Mouse (Mus musculus): ENCODE data around the gene Cd40. TPM values are rescaled to one million over a fixed set of nuclear protein-coding genes. Genes with fewer than 3 reads are reported as not detected.

The Cd40 gene
- polyA plus RNA-seq, 1 experiment, result 0.27 TPM

DNA sequence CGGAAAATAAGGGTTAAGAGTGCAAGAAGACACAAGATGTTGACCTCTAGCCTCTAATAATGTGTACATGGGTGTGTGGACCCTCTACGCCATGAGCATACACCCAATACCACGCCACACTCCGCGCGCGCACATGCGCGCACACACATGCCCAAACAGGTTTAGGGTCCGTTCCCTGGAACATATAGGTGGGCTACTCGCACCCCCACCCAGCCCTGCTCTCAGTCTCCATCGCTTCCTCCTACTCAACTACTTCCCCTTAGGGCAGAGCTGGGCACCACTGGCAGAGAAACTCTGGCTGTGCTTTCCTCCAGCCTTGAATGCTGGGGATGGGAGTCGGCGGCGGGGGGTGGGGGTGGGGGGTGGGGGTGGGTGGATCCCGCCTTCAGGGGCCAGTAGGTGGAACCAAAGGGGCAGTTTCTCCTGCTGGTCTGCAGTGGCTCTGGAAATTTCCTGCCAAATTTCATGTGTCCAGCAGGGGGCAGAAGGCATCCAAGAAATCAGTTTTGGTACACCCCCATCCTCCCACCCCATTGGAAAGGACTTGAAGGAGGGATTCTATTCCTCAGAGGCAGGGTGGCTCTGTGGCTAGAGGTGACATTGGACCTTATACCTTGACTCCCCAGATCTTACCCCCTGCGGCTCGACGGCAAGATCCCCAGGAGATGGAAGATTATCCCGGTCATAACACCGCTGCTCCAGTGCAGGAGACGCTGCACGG, 14.8 kb downstream of the Cd40 start:
- Histone ChIP-seq H3K79me2 (ENCODE audit: control insufficient read depth, insufficient read depth) (no peaks in the 10 kb centered on the region), H3K36me3 (ENCODE audit: control insufficient read depth, insufficient read depth) (no peaks in the 10 kb centered on the region), H3ac (ENCODE audit: control insufficient read depth, insufficient read length, low read depth) (no peak overlapping the region), H3K79me3 (ENCODE audit: low read depth) (no peaks in the 10 kb centered on the region), H3K4me3 (ENCODE audit: insufficient read depth, poor library complexity, severe bottlenecking) (no peak overlapping the region), H3K27me3 (ENCODE audit: control insufficient read depth, insufficient read depth, insufficient read length) (peaks cover 48% of the 10 kb centered on the region)
- TF ChIP-seq MAX (IDR thresholded peaks at IDR 0.05) (no peak), CTCF (IDR thresholded peaks at IDR 0.05; ENCODE audit: control insufficient read depth, insufficient read depth, insufficient read length) (peak; percentile 24)

DNA sequence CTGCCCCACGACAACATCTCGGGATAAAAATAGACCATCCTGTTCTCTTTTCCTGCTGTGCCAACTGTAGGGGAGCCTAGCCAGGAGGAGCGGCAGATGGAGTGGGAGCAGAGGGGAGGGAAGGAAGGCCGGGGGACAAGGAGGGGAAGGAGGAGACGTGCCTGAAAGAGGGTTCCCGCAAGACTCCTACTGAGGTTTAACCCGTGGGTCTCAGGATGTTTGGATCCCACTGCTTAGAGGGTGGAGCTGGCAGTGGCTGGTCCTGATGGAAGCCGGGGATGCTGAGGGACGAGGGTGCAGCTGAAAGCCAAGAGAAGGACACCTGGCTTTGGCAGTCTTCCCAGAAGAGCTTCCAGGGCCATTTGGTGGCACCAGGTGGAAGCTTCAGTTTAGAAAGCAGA, 18.0 kb downstream of the Cd40 start:
- peaks cover 61% of the 10 kb centered on the region for H3K27me3 ChIP-seq (ENCODE audit: control insufficient read depth, insufficient read depth, insufficient read length)
- TF ChIP-seq FOSL1 (IDR thresholded peaks at IDR 0.05; ENCODE audit: insufficient read depth, low read length, poor library complexity, severe bottlenecking) (no peak), MAX (IDR thresholded peaks at IDR 0.05) (no peak), CTCF (IDR thresholded peaks at IDR 0.05; ENCODE audit: control insufficient read depth, insufficient read depth, insufficient read length) (no peak), CEBPB (IDR thresholded peaks at IDR 0.05; ENCODE audit: low read depth) (no peak), MYOD1 (IDR thresholded peaks at IDR 0.05; ENCODE audit: control insufficient read depth, insufficient read length, low read depth) (no peak), MYOG (IDR thresholded peaks at IDR 0.05; ENCODE audit: control insufficient read depth, extremely low read depth, insufficient read length) (no peak), USF1 (IDR thresholded peaks at IDR 0.05; ENCODE audit: low read depth) (no peak)
- no peak overlapping the region for H3ac ChIP-seq (ENCODE audit: control insufficient read depth, insufficient read length, low read depth)

DNA sequence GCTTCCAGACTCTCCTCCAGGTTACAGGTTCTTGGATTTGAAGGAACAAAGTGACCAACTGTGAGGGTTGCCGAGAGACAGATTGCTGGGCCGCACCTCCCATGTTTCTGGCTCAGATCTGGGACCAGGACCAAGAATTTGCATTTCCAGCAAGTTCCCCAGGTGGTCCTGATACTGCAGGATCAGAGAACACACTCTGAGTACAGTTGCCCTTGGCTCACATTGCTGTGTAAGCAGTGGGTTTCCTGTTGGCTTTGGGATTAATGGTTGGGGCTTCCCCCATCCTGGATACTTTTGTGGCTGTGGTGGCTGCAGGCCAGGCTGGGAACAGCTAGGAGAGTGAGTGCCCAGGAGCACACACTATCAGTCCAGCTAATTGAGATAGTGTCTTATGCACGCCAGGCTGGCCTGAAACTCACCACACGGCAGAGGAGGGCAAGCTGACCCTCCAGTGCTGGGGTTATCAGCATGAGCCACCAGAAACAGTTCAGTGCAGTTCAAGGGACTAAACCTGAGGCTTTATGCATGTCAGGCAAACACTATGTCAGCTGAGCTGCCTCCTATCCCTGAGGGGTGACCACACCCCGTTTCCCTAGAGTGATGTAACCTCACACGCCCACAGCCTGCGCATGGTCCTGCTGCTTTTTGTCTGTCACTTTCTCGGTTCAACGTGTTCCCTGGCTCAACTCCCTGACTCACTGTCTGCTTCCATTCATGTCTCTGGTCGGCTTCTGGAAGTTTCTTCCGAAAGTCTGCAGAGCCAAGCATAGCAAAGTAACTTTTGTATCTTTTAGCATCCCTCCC, 18.9 kb downstream of the Cd40 start:
- Histone ChIP-seq H3K79me2 (ENCODE audit: control insufficient read depth, insufficient read depth) (no peaks in the 10 kb centered on the region), H3K27me3 (ENCODE audit: control insufficient read depth, insufficient read depth, insufficient read length) (peaks cover 59% of the 10 kb centered on the region), H3K79me3 (ENCODE audit: low read depth) (no peaks in the 10 kb centered on the region), H3K36me3 (ENCODE audit: control insufficient read depth, insufficient read depth) (no peaks in the 10 kb centered on the region), H3ac (ENCODE audit: control insufficient read depth, insufficient read length, low read depth) (no peak overlapping the region), H3K4me3 (ENCODE audit: insufficient read depth, poor library complexity, severe bottlenecking) (no peak overlapping the region)
- TF ChIP-seq CTCF (IDR thresholded peaks at IDR 0.05; ENCODE audit: control insufficient read depth, insufficient read depth, insufficient read length) (no peak), MYOG (IDR thresholded peaks at IDR 0.05; ENCODE audit: control insufficient read depth, extremely low read depth, insufficient read length) (no peak), CEBPB (IDR thresholded peaks at IDR 0.05; ENCODE audit: low read depth) (no peak), MYOD1 (IDR thresholded peaks at IDR 0.05; ENCODE audit: control insufficient read depth, insufficient read length, low read depth) (no peak), USF1 (IDR thresholded peaks at IDR 0.05; ENCODE audit: low read depth) (no peak), FOSL1 (IDR thresholded peaks at IDR 0.05; ENCODE audit: insufficient read depth, low read length, poor library complexity, severe bottlenecking) (no peak), MAX (IDR thresholded peaks at IDR 0.05) (no peak)

More for the DNA sequence above, 18.0 kb downstream of the Cd40 start:
- Histone ChIP-seq H3K79me2 (ENCODE audit: control insufficient read depth, insufficient read depth) (no peaks in the 10 kb centered on the region), H3K4me3 (ENCODE audit: insufficient read depth, poor library complexity, severe bottlenecking) (no peak overlapping the region), H3K79me3 (ENCODE audit: low read depth) (no peaks in the 10 kb centered on the region), H3K36me3 (ENCODE audit: control insufficient read depth, insufficient read depth) (no peaks in the 10 kb centered on the region)

DNA sequence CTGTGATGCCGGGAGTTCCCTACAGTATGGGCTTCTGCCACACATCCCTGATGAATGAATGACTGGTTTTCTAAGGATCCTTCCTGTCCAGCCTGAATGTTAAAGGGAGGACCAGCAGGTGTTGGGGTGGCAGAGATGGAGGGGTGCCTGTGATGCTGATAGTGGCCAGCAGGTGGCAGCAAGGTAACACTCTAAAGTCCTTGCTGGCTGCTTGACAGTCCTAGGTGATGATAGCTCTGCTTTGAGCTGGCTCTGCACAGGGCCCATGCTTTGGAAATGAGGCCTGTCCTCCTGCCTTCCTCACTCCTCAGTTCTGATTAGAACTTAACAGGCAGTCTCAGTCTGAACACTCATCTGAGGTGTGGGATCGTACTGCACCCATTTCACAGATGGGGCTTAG, 19.5 kb downstream of the Cd40 start:
- H3K79me2 ChIP-seq (ENCODE audit: control insufficient read depth, insufficient read depth), result no peaks in the 10 kb centered on the region
- TF ChIP-seq USF1 (IDR thresholded peaks at IDR 0.05; ENCODE audit: low read depth) (no peak), CTCF (IDR thresholded peaks at IDR 0.05; ENCODE audit: control insufficient read depth, insufficient read depth, insufficient read length) (peak; percentile 84), MYOG (IDR thresholded peaks at IDR 0.05; ENCODE audit: control insufficient read depth, extremely low read depth, insufficient read length) (no peak), MAX (IDR thresholded peaks at IDR 0.05) (no peak), FOSL1 (IDR thresholded peaks at IDR 0.05; ENCODE audit: insufficient read depth, low read length, poor library complexity, severe bottlenecking) (no peak)
- no peak overlapping the region for H3K4me3 ChIP-seq (ENCODE audit: insufficient read depth, poor library complexity, severe bottlenecking)
- no peaks in the 10 kb centered on the region for H3K36me3 ChIP-seq (ENCODE audit: control insufficient read depth, insufficient read depth)
- peaks cover 64% of the 10 kb centered on the region for H3K27me3 ChIP-seq (ENCODE audit: control insufficient read depth, insufficient read depth, insufficient read length)
- no peak overlapping the region for H3ac ChIP-seq (ENCODE audit: control insufficient read depth, insufficient read length, low read depth)
- no peaks in the 10 kb centered on the region for H3K79me3 ChIP-seq (ENCODE audit: low read depth)

DNA sequence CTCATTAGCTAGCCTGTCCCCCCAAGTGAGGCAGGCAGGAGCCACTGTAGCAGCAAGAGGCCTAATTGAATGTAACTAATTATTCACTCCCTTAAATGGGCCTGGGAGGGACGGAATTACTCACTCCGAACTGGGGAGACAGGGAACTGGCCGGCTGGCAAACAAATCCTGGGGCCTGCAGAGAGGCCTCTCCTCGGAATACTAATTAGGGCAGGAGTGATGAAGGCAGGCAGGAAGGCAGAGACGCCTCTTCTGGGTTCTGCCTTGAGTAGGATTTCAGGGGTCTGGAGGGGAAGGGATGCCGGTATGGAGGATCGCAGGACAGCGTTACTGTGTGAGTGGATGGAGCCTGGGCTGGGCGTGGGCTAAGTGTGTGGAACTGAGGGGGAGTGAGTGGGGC, 21.6 kb downstream of the Cd40 start:
- Histone ChIP-seq H3K4me3 (ENCODE audit: insufficient read depth, poor library complexity, severe bottlenecking) (no peak overlapping the region), H3ac (ENCODE audit: control insufficient read depth, insufficient read length, low read depth) (no peak overlapping the region), H3K36me3 (ENCODE audit: control insufficient read depth, insufficient read depth) (no peaks in the 10 kb centered on the region), H3K27me3 (ENCODE audit: control insufficient read depth, insufficient read depth, insufficient read length) (peaks cover 66% of the 10 kb centered on the region), H3K79me2 (ENCODE audit: control insufficient read depth, insufficient read depth) (no peaks in the 10 kb centered on the region), H3K79me3 (ENCODE audit: low read depth) (no peaks in the 10 kb centered on the region)
- no peak for TF ChIP-seq USF1 (IDR thresholded peaks at IDR 0.05; ENCODE audit: low read depth)
- no peak for TF ChIP-seq CEBPB (IDR thresholded peaks at IDR 0.05; ENCODE audit: low read depth)
- no peak for TF ChIP-seq MYOG (IDR thresholded peaks at IDR 0.05; ENCODE audit: control insufficient read depth, extremely low read depth, insufficient read length)
- no peak for TF ChIP-seq MAX (IDR thresholded peaks at IDR 0.05)
- no peak for TF ChIP-seq FOSL1 (IDR thresholded peaks at IDR 0.05; ENCODE audit: insufficient read depth, low read length, poor library complexity, severe bottlenecking)
- TF ChIP-seq CTCF (IDR thresholded peaks at IDR 0.05; ENCODE audit: control insufficient read depth, insufficient read depth, insufficient read length), result no peak
- no peak for TF ChIP-seq MYOD1 (IDR thresholded peaks at IDR 0.05; ENCODE audit: control insufficient read depth, insufficient read length, low read depth)

All from C2C12 (cell line).